ENCODE assay signal across 21 mouse cellular contexts in the genomic region with DNA sequence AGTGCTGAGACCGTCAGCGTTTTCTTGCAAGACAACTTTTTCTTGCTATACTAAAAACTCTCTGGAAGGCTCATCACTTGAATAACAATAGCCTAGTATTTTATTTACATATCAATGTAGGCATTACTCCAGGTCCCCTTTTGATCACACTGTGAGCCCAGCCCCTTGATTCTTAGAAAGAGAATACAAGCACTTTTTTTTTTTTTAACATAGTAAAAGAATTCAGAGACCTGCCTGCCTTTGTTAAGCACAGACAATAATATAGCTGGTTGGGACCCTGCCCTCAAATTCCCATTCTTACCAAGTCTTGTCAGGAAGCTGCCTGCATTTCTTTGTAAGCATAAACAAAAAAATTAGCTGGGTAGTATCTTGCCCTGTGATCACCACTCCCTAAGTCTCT. TPM values are rescaled to one million over a fixed set of nuclear protein-coding genes. Genes with fewer than 3 reads are reported as not detected.
"Had no signal": no experiment of that assay in that cellular context is flagged by ENCODE, and none has a peak within 500 bp of the region (broad histone marks: within the 10 kb centered on the region; RNA-seq: fewer than 3 reads in every experiment).

No protein-coding gene starts in this region.

- H3K27ac ChIP-seq: midbrain, embryonic 12.5 days; neural tube, embryonic 13.5 days; neural tube, embryonic 15.5 days had no signal

- H3K4me3 ChIP-seq: midbrain, embryonic 12.5 days; myocyte; neural tube, embryonic 13.5 days; neural tube, embryonic 15.5 days had no signal

- H3K9me3 ChIP-seq: midbrain, embryonic 12.5 days; neural tube, embryonic 13.5 days; neural tube, embryonic 15.5 days had no signal

- H3K27me3 ChIP-seq: midbrain, embryonic 12.5 days; neural tube, embryonic 13.5 days; neural tube, embryonic 15.5 days had no signal

- H3K36me3 ChIP-seq: midbrain, embryonic 12.5 days; neural tube, embryonic 13.5 days; neural tube, embryonic 15.5 days had no signal

- H3K9ac ChIP-seq: lung, embryonic 14.5 days; midbrain, embryonic 12.5 days; neural tube, embryonic 13.5 days; neural tube, embryonic 15.5 days had no signal

- DNase-seq: lung, adult 18-20 months; lung, embryonic 14.5 days; lung, postnatal 10 days; lung, postnatal 4 days; midbrain, embryonic 14.5 days; retina, postnatal 1 day; right cerebral cortex, adult 18-20 months; right cerebral cortex, postnatal 25 days; right cerebral cortex, postnatal 4 days; spleen, adult 18-20 months; thymus, adult 18-20 months; thymus, postnatal 14 days; thymus, postnatal 36 days had no signal

- H3K4me1 ChIP-seq: midbrain, embryonic 12.5 days; neural tube, embryonic 13.5 days; neural tube, embryonic 15.5 days had no signal

RNA-seq across cellular contexts. Expression of a gene that starts 4.8 kb away (rescaled TPM):
- total RNA-seq: megakaryocyte-erythroid progenitor cell, adult 5-6 weeks had no signal
- polyA plus RNA-seq: midbrain, embryonic 12.5 days; midbrain, embryonic 14.5 days; midbrain, embryonic 16.5 days; myocyte; neural tube, embryonic 11.5 days; neural tube, embryonic 13.5 days; neural tube, embryonic 15.5 days; small intestine, adult 2 months had no signal
